Mouse (Mus musculus) thymus, postnatal 0 days (tissue): ENCODE measurements at regions not wholly inside any gene's neighbourhood (a gene's known extent, or its start where the extent isn't known, plus 50 kb on each side); places are given as distances from the start of the nearest gene placed in this dataset.

ENCODE experiments used
- DNase-seq: peaks from one replicate; pipeline ENCODE4 v3.0.0-alpha.2; 2015; ENCODE audit warnings: low spot score

- DNase-seq, result no peak
Observed at GRCm38 (mm10) chr15:94067721-94068120, 397.5 kb downstream of the Adamts20 start.

- DNase-seq, result no peak
Observed at GRCm38 (mm10) chr15:94049638-94050273, 415.5 kb downstream of the Adamts20 start.

- DNase-seq, result no peak
Observed at GRCm38 (mm10) chr15:94046186-94046585, 419.0 kb downstream of the Adamts20 start.

- DNase-seq, result no peak
Observed at GRCm38 (mm10) chr15:94045131-94045756, 420.0 kb downstream of the Adamts20 start.

- no peak for DNase-seq
Observed at GRCm38 (mm10) chr15:94032957-94033356, 432.3 kb downstream of the Adamts20 start.

- DNase-seq, result no peak
Observed at GRCm38 (mm10) chr15:94025996-94026696, 430.5 kb upstream of the Prickle1 start.

GRCm38 (mm10) chr15:94025239-94025971 lies 429.7 kb upstream of the Prickle1 start:
- DNase-seq, result no peak

- no peak for DNase-seq
Observed at GRCm38 (mm10) chr15:94024806-94025205, 429.1 kb upstream of the Prickle1 start.

GRCm38 (mm10) chr15:94024126-94024730 lies 428.5 kb upstream of the Prickle1 start:
- DNase-seq, result peak; percentile 15

GRCm38 (mm10) chr15:94023501-94023900 lies 427.8 kb upstream of the Prickle1 start:
- no peak for DNase-seq

- DNase-seq, result no peak
Observed at GRCm38 (mm10) chr15:94017814-94018213, 422.1 kb upstream of the Prickle1 start.

- DNase-seq, result peak; percentile 32
Observed at GRCm38 (mm10) chr15:94011499-94011898, 415.8 kb upstream of the Prickle1 start.

- no peak for DNase-seq
Observed at GRCm38 (mm10) chr15:94006082-94006481, 410.4 kb upstream of the Prickle1 start.

GRCm38 (mm10) chr15:94004911-94005310 lies 409.2 kb upstream of the Prickle1 start:
- no peak for DNase-seq

- DNase-seq, result no peak
Observed at GRCm38 (mm10) chr15:94003145-94003544, 407.5 kb upstream of the Prickle1 start.

- no peak for DNase-seq
Observed at GRCm38 (mm10) chr15:93994542-93994941, 398.9 kb upstream of the Prickle1 start.

GRCm38 (mm10) chr15:93990139-93990538 lies 394.4 kb upstream of the Prickle1 start:
- no peak for DNase-seq

GRCm38 (mm10) chr15:93988367-93988766 lies 392.7 kb upstream of the Prickle1 start:
- no peak for DNase-seq

- no peak for DNase-seq
Observed at GRCm38 (mm10) chr15:93986631-93987429, 391.1 kb upstream of the Prickle1 start.

- DNase-seq, result no peak
Observed at GRCm38 (mm10) chr15:93982091-93982490, 386.4 kb upstream of the Prickle1 start.

- DNase-seq, result peak; percentile 60
Observed at GRCm38 (mm10) chr15:93977494-93977893, 381.8 kb upstream of the Prickle1 start.
